Mouse (Mus musculus) thymus, postnatal 4 days (tissue): Measurements from ENCODE around the gene Sec14l1.

Source experiments
- DNase-seq: peaks from one replicate; pipeline ENCODE4 v3.0.0; 2021

The Sec14l1 gene

DNA sequence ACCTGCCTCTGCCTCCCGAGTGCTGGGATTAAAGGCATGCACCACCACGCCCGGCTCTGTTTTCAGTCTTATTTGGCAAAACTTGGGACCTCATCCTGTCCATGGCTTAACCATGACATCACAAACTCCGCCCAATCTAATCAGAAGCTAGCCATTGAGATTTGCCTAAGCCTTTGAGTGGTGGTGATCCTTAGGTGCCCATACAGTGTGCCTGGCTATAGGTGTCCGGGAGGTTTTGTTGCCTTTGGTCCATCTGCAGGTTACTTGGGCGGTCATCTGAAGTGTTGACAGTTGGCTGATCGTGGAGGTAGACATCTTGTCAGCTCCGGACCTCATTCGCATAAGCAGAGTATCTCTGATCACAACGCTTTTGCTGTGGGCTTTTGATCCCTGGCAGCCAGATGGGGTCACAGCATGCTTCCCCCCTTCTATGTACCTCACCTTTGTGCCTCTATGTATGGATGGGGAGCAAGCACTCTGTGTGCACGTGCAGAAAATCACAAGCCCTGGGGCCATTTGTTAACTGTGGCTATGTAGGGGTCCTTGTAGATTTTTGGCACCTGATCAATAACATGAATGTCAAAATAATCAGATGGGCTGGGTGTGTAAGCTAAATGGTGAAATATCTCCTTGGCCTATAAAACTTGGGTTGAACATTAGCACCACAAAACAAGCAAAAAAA lies 2.9 kb upstream of the Sec14l1 start:
- DNase-seq: no peak

DNA sequence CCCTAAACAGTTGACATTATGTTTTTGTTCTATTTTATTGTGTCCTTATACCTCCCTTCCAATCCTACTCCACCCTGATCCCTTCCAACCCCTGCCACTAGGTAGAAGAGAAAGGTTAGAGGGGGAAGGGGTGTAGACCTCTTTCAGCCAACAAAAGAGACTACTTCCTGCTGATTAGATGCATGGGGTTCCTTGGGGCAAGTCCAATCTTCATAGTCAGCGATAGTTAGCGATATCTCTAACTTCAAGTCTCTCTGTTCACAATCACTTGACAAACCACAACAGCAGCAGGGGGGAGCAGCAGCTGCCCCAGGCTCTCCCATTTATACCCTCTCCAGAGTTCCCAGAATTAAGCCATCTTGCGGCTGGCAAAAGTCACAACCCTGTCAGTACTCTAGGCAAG lies 2.3 kb upstream of the Sec14l1 start:
- DNase-seq: no peak

DNA sequence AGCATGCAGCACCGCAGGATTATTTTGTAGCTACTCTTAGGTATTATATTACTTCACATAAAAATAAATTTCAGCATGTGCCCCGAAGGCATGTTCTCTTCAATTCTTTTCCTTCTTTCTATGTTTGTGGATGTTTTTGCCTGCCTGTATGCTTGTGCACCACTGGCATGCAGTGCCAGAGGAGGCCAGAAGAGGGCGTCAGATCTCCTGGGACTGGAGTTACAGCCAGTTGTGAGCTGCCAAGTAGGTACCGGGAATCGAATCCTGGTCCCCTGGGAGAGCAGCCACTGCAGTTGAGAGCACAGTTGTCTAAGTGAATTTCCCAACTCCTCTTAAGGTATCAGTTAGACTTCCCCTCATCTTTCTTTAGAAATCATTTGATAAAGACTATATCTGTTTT lies 1.6 kb upstream of the Sec14l1 start:
- peak; percentile 55 for DNase-seq

DNA sequence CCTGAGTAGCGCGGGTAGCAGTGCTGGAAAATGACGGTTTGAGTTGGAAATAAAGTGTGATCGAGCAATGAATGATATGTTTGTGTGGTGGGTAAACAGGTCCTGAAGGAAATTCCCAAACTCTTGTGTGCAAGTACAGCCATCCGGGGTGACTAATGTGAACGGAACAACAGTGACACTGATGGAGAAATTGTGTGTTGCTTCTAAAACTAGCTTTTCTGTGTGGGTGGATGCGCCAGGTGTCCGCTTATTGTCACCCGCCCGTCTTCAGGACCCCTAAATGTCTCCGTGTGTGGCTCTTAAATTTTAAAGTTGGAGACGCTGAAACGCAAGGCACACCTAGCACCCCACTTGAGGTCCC lies 757 bp upstream of the Sec14l1 start:
- DNase-seq: no peak

DNA sequence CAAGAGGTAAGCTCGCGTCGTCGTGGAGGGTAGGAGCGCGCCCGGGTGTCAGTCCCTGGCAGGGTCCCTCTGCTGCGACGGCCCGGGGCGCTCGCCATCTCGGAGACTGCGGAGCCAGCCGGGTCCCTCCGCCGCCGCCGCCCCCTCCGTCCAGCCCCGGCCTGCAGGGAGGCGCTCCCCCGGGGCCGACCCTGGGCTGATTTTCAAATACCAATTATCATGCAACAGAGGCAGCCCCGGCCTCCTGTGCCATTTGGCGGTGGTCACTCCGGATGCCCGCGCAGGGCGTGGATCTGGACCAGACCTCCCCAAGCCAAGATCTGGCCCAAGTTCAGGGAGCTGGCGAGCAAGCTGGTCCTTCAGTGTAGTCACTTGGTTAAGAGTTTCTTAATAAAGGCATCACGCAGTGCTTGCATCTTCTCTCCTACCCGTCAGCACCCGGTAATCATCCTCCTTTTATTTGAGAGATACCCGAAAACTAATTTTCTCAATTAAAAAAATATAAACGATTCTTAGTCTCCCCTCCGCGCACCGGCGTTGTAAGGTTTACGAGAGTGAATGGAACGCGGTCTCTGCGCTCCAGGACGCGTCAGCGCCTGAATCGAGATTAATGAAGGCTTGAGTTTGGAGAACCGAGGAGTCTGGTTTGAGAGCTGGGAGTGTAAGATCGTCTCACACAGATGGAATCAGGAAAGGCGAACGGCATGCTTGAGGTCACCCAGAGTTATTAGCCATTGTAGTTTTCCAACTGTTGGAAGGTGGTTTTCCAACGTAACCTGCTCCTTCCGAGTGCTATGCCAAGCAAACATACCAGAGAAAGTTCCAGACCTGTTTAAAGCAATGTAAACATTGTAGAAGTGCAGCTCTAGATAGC lies 615 bp downstream of the Sec14l1 start:
- peak; percentile 46 for DNase-seq

DNA sequence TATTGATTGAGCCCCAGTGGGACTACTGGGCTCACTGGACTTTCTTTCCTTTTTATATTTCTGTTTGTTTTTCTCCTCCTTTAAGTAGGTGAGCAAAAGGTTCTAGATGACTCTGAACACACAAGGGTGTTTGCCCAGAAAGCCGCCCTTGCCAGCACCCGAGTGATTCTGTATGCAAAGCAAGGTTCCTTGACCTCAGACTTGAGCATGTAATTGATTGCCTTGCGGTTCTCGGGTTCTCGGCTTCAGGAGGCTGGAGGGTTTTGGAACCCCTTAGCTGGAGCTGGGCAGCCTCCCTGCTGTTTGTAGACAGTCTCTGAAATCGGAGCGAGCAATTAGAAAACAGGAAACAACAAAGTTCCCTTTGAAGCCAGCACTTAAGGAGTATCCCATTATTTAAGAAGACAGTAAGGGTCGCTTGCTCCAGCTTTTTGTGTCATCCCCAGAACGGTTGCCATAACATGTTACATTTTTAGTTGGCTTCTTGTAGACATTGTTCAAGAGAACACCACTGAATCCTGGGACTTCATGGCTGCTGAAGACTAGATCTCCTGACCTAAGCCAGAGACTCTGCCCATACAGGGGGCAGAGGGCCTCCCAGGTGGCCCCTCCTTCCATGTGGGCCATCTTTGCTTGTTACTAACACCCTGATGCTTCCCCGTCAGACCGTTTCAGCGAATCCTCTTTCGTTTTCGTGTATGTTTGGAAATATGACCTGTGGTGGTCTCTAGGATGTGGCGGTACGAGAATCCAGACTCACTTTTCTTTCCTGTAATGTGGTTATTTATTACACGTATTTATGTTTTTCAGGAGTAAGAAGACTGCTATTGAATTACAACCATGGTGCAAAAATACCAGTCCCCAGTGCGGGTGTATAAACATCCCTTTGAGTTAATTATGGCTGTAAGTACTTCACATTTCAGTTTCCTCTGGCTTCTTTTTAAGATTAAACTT lies 1.7 kb downstream of the Sec14l1 start:
- no peak for DNase-seq

DNA sequence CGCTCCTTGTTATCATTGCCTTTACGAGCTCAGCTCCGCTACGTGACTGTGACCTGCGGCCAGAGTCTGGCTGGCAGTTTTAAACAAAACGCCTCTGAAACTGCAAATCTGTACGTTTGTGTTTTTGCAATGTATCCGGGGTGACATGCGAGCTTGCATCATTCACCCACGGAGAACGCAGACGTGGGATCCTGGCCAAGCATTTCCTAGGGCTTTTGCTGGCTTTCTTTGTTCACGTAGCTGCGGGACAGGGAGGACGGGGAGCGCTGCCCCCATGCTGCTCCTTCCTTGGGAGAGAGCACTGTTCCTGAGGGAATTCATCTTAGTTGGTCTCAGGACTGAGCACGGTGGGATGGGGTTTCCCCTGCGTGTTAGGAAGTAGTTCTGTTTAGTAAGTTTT lies 2.4 kb downstream of the Sec14l1 start:
- DNase-seq: no peak

DNA sequence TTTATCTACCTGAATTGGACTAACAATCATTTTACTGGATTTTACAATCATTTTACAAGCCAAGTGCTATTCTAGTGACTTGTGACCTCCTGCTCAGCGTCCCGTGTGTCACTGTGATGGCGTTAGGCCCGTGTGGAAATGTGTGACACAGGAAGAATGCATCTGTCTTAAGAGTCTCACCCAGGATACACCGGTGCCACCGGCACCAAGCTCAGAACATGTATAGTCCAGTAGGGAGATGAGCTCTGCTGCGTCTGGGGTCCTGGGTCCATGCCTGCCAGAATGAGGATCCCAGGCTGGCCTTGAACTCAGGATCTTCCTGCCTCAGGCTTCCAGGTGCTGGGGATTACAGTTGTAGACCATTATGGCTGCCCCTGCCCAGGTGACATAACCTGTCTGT lies 2.8 kb downstream of the Sec14l1 start:
- no peak for DNase-seq

DNA sequence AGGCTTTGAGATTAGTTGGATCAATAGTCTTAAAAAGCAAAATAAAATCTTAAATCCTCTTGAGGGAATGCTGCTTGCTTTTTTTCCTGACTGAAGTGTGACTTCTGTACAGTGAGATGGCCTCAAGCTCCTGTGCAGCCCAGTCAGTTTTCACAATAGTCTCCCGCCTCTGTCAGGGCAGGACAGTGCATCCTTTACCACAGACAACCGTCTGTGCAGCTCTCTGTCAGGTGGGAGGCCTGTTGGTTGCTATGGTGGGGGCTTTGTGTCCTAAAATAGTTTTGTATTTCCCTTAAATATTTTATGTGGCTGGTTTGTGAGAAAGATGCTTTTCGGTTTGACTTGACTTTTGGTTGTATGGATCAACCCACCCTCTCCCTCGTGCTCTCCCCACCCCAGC lies 3.3 kb downstream of the Sec14l1 start:
- DNase-seq: no peak

DNA sequence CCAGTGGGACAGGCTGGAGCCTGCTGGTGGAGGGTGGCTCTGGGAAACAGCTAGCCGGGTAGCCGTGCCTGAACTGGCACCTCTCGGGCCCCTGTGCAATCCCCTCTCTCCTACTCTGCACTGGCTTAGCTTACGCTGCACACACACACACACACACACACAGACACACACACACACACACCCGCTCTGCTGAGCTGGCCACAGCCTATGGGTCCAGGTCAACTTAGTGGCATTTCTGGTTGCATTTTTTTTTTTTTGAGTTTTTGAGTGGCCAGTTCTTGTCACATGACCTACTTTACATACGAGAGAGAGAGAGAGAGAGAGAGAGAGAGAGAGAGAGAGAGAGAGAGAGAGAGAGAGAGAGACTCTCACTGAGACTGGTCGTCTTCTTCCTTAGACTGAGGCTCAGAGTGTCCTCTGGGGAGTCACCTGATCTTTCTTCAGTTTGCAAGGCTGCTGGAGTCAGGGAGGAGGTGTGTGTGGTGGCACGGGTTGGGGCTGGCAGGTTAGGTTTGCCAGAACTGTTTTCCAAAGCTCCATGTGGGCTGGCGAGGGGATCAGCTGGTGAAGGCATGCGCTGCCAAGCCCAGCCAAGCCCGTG lies 3.9 kb downstream of the Sec14l1 start:
- no peak for DNase-seq

DNA sequence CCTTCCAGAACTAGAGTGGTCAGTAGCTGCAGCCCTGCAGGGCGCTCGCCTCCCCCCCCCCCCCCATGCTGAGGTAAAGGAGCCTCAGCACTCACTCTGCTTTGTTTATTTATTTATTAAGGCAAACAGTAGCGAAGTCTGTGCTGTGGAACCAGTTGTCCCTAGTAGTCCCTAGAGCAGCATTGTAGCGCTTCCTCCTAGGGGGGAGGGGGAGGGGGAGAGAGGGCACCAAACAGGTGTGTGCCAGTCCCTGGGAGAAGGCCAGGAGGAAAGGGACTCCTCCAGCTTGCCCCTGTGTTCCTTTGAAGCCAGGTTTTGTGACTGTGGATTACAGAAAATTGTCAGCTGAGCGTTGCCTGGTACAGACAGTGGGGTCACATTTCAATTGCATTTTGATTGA lies 4.8 kb downstream of the Sec14l1 start:
- DNase-seq: peak; percentile 47

DNA sequence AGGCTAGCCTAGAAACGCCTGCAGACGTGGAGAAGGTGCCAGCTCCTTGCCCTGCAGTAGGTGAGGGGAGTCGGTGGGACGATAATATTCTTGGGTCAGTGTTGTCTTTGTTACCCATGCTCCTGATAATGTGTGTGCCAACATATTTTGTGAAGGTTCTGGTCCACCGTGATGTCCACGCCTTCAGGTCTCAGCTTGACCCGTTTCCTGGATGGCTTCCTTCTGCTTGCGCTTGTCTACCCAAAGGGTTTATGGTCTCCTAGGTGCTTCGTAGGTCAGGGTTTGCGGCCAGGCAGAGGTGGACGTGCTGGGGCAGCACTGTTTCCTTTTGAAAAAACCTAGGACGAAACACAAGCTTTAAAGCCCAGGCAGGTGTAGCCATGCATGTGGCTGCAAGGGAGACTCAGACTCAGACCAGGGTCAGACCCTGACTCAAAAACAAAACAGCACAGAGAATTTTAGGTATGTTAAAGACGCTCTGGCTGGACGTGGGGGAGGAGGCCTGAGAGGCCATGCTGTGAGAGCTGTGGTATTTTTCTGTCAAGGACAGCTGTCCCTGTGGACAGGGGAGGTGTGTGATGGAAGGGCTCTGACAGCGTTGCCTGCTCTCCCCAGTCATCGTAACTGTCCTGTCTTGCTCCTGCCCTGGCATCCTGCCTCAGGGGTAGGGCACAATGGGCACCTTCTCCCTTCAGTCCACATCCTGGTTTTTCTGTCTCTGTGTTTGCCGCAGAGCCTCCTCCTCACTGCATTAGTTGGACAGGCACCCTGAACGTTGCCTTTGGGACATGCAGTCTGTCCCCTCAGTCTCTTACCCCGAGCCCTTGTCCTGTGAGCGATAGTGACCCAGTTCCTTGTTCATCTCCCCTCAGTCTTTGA lies 5.6 kb downstream of the Sec14l1 start:
- no peak for DNase-seq

DNA sequence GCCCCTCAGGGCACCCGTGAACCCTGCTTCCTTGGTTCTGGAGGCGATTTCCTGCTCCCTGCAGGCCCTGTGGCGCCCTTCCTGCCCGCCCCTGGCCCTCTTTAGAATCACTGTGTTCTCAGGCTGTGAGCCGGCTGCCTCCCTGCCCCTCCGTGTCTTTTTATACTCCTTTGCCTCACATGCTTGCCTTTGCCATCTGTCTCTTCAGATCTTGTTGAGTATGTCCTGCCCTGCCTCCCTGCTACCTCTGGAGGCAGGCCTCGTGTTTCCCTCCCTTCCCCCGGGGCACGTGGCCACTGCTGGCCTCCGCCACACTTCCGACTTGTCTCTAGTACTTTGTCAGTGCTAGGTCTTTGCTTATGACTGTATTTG lies 6.2 kb downstream of the Sec14l1 start:
- peak; percentile 58 for DNase-seq

DNA sequence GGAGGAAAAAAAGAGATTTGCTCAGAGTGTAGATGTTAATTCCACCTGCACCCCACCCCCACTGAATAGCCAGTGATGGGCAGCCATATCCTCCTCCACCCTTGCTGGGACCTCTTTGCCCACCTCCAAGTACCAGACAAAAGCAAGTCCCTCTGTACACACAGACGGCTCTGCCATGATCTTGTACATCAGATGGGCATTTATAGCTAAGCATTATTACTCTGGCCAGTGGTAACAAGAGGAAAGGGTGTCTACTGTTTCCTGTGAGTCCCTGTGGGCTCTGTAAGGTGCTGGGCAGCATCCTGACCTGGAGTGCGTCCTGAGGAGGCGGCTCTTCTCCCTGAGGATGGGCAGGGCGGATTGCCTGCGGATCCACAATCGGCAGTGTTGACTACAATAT lies 7.0 kb downstream of the Sec14l1 start:
- no peak for DNase-seq

DNA sequence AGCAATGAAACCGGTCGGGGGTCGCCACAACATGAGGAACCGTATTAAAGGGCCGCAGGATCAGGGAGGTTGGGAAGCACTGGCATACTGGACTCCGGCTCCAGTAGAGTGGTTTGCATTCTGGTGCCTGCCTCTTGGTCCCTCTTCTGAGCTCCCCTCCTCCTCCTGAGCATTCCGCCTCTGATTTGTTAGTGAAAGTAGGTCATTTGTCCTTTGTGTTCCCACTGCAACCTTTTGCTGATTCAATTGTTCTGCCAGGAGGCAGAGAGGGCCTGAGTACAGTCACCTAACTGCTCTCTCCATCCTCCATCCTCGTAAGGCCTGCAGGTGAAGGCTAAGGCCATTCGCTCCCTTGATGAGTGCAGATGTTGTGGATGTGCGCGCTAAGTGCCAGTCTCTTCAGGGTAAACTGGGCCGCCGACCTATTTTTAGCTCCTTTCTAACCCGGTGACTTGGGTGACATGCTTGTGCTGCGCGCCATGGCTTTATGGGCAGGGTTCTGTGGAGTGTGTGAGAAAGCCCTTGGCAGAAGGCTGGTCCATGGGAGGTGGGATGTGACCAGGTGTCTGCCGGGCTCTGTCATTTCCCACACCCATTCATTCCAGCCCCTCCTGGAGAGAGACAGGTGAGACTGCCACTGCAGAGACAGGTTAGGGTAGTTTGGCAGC lies 8.6 kb downstream of the Sec14l1 start:
- peak; percentile 48 for DNase-seq

DNA sequence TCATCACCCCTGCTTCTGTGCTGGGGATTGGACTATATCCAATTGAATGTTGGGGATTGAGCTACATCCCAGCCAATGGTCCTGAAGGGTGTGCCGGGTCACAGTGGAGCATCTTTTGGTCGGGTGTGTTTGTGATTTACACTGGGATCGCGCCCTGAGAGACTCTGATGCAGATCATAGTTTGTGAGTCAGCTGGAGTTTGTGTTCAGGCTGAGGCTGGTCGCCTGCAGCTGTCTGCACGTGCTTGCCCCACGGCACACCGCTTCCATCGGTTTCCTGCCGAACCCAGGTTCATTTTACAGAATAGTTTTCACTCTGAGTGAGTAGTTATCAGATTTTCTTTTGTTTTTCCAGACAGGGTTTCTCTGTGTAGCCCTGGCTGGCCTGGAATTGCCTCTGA lies 9.6 kb downstream of the Sec14l1 start:
- DNase-seq: peak; percentile 49

DNA sequence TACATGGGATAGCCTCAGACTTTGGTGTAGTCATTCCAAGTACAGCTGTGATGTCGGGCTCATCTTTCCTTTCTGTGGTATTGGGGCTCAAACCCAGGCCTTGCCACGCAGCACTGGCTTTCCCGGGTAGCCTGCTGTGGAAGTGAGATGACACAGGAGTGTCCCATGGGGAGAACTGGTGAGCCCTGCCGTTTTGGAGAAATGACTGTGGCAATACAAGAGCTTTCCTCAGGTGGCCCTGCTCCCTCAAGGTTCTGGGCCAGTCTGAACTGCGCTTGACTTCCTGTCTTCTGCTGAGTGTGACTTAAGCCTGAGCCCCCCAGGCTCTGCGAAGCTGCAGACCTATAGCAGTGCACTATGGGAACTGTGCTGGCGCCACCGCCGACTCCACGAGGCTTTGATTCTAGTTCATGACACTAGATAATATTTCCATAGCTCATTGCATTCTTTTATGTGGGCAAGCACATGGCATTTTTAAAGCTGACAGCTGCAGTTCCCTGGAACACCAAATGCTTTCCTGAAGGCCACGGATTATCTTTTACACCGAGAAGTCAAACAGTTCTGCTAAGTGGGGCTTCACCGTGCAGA lies 12.4 kb downstream of the Sec14l1 start:
- peak; percentile 77 for DNase-seq

DNA sequence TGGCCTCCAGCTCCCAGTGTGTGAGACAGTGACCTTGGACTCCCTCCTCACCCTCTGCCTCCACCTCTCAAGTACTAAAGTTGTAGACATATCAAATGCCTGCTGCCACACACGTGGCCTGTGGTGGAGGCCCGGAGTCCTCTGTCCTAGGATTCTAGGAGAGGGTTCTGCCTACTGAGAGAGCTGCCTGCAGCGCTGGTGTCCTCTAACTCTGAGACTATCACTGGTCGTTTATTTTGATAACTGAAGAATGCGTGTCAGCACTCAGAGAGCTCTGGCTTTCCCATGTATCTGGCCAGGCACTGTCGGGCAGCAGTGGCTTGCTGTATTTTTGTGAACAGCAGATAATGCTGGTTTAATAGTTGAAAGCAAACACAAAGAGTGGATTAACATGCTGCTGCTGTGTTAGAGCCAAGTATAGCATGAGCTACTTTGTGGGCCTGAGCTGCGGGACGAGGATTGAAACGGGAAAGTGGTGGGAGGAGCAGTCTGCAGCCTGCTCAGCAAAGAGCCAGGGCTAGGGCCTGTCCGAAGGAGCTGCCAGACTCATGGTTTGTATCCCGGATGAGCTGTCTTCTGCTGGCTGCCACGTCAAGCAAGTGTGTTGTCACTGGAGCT lies 13.1 kb downstream of the Sec14l1 start:
- DNase-seq: no peak

DNA sequence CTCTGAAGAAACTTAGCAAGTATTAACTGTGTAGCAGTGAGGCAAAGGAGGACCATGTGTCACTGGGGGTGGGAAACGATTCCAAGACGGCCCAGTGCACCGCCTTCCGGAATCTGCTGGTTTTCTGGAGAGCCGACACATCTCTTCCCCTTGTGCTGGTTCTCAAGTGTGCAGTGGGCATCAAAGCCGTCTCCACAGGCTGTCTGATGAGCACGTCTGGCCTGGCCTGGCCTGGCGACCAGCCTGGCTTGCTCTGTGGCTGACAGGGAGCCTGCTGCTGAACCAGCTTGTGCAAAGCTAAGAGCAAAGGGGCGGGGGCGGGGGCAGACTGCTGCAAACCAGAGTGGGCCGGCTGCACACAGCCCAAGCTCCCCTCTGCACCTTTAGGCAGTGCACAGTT lies 14.5 kb downstream of the Sec14l1 start:
- DNase-seq: no peak

DNA sequence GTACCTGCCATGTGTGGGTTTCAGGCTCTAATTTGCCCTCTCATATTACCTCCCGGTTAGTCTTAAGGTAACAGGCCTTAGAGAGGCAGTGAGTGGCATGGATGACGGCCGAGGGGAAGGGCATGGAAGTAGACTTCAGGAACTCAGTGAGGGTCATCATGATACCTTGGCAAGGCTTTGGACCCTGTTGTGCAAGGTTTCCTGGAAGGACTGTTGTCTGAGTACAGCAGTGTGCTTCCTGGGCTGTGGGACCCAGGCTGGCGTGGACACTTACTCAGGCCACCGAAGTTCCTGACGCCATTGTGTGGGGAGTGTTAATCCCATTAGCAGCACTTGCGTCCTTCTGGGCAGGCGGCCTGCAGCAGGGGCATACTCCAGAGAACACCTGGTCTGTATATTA lies 15.1 kb downstream of the Sec14l1 start:
- DNase-seq: no peak

DNA sequence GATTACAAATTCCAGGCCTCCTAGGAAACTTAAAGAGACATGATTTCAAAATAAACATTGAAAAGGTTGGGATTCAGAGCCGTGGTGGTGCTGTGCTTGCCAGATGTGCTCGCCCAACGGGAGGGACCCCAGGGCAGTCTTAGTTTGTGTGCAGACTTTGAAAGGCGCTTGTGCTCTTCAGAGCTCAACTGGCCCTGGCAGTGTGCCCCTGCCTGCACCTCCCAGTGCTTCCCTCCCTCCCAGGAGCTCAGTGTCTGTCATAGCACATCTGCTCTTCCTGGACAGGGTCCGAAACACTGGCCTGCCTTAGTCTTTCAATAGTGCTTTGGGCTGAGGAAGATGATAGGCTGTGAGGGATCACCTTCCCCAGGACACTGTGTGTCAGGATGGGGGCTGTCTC lies 15.9 kb downstream of the Sec14l1 start:
- no peak for DNase-seq
